Mouse (Mus musculus): Measurements from ENCODE around the gene 4921517D22Rik.
A peak's percentile ranks its signal among the peaks of the same experiment; 100 is the strongest.

4921517D22Rik gene

GRCm38 (mm10) chr13:59656975-59657388 is 36.9 kb downstream of the 4921517D22Rik start:
- no peak for DNase-seq

GRCm38 (mm10) chr13:59656316-59656832 is 37.5 kb downstream of the 4921517D22Rik start:
- no peak for DNase-seq

- no peak for DNase-seq
These were observed 38.1 kb downstream of the 4921517D22Rik start for GRCm38 (mm10) chr13:59655718-59656315.

GRCm38 (mm10) chr13:59654465-59654864 is 39.4 kb downstream of the 4921517D22Rik start:
- no peak for DNase-seq

- DNase-seq: no peak
These were observed 40.8 kb downstream of the 4921517D22Rik start for GRCm38 (mm10) chr13:59653136-59653535.

- DNase-seq: peak in 1 of 2 experiments; percentile 37
These were observed 41.3 kb downstream of the 4921517D22Rik start for GRCm38 (mm10) chr13:59652651-59653050.

GRCm38 (mm10) chr13:59649781-59650180 is 44.1 kb downstream of the 4921517D22Rik start:
- no peak for DNase-seq

- DNase-seq: peak; percentile 68 to 70
These were observed 45.3 kb downstream of the 4921517D22Rik start for GRCm38 (mm10) chr13:59648598-59648997.

GRCm38 (mm10) chr13:59647484-59647883 is 46.4 kb downstream of the 4921517D22Rik start:
- DNase-seq: no peak

- DNase-seq: no peak
These were observed 47.1 kb downstream of the 4921517D22Rik start for GRCm38 (mm10) chr13:59646674-59647244.

- no peak for DNase-seq
These were observed 48.4 kb downstream of the 4921517D22Rik start for GRCm38 (mm10) chr13:59645491-59645890.

GRCm38 (mm10) chr13:59642818-59643217 is 51.1 kb downstream of the 4921517D22Rik start:
- DNase-seq: no peak

GRCm38 (mm10) chr13:59640178-59640440 is 53.8 kb downstream of the 4921517D22Rik start:
- peak; percentile 89 to 93 for DNase-seq

- DNase-seq: peak in 1 of 2 experiments; percentile 45
These were observed 54.3 kb downstream of the 4921517D22Rik start for GRCm38 (mm10) chr13:59639368-59640177.

- DNase-seq: no peak
These were observed 56.1 kb downstream of the 4921517D22Rik start for GRCm38 (mm10) chr13:59637800-59638199.

Measured in cerebellum, adult 18-20 months (tissue).